Mouse (Mus musculus): ENCODE measurements around the gene Crlf2.

Crlf2 gene

GRCm38 (mm10) chr5:109558404-109559160 lies at the start of gene Crlf2:
Gene Crlf2 (minus strand): TSS chr5:109558993.
- peak; percentile 74 to 88 for DNase-seq (ENCODE audit: low read depth in 1 of 2, low spot score in 2 of 2)

- no peak for DNase-seq (ENCODE audit: low read depth in 1 of 2, low spot score in 2 of 2)
Observed at GRCm38 (mm10) chr5:109602585-109602984, 43.8 kb upstream of the Crlf2 start.

- DNase-seq (ENCODE audit: low read depth in 1 of 2, low spot score in 2 of 2), result no peak
Observed at GRCm38 (mm10) chr5:109601080-109601479, 42.3 kb upstream of the Crlf2 start.

GRCm38 (mm10) chr5:109598876-109599275 lies 40.1 kb upstream of the Crlf2 start:
- no peak for DNase-seq (ENCODE audit: low read depth in 1 of 2, low spot score in 2 of 2)

- no peak for DNase-seq (ENCODE audit: low read depth in 1 of 2, low spot score in 2 of 2)
Observed at GRCm38 (mm10) chr5:109596647-109597046, 37.9 kb upstream of the Crlf2 start.

GRCm38 (mm10) chr5:109562829-109563228 lies 4.0 kb upstream of the Crlf2 start:
- no peak for DNase-seq (ENCODE audit: low read depth in 1 of 2, low spot score in 2 of 2)

GRCm38 (mm10) chr5:109559191-109559590 lies 398 bp upstream of the Crlf2 start:
- peak in 1 of 2 experiments; percentile 35 for DNase-seq (ENCODE audit: low read depth in 1 of 2, low spot score in 2 of 2)

- DNase-seq (ENCODE audit: low read depth in 1 of 2, low spot score in 2 of 2), result no peak
Observed at GRCm38 (mm10) chr5:109558123-109558403, 730 bp downstream of the Crlf2 start.

- DNase-seq (ENCODE audit: low read depth in 1 of 2, low spot score in 2 of 2), result peak; percentile 92 to 94
Observed at GRCm38 (mm10) chr5:109557321-109558122, 1.3 kb downstream of the Crlf2 start.

- DNase-seq (ENCODE audit: low read depth in 1 of 2, low spot score in 2 of 2), result peak; percentile 90
Observed at GRCm38 (mm10) chr5:109556591-109557320, 2.0 kb downstream of the Crlf2 start.

- no peak for DNase-seq (ENCODE audit: low read depth in 1 of 2, low spot score in 2 of 2)
Observed at GRCm38 (mm10) chr5:109555676-109556571, 2.9 kb downstream of the Crlf2 start.

- DNase-seq (ENCODE audit: low read depth in 1 of 2, low spot score in 2 of 2), result no peak
Observed at GRCm38 (mm10) chr5:109555236-109555675, 3.5 kb downstream of the Crlf2 start.

GRCm38 (mm10) chr5:109554091-109555050 lies 4.4 kb downstream of the Crlf2 start:
- DNase-seq (ENCODE audit: low read depth in 1 of 2, low spot score in 2 of 2), result no peak

GRCm38 (mm10) chr5:109553160-109553930 lies 5.4 kb downstream of the Crlf2 start:
- peak in 1 of 2 experiments; percentile 37 for DNase-seq (ENCODE audit: low read depth in 1 of 2, low spot score in 2 of 2)

- no peak for DNase-seq (ENCODE audit: low read depth in 1 of 2, low spot score in 2 of 2)
Observed at GRCm38 (mm10) chr5:109552541-109552940, 6.3 kb downstream of the Crlf2 start.

GRCm38 (mm10) chr5:109552116-109552515 lies 6.7 kb downstream of the Crlf2 start:
- DNase-seq (ENCODE audit: low read depth in 1 of 2, low spot score in 2 of 2), result no peak

- peak in 1 of 2 experiments; percentile 38 for DNase-seq (ENCODE audit: low read depth in 1 of 2, low spot score in 2 of 2)
Observed at GRCm38 (mm10) chr5:109551041-109551765, 7.6 kb downstream of the Crlf2 start.

Data from monocyte, adult 2 months (primary cell).